Mouse (Mus musculus): ENCODE measurements at regions not wholly inside any gene's neighbourhood (a gene's known extent, or its start where the extent isn't known, plus 50 kb on each side); places are given as distances from the start of the nearest gene placed in this dataset.

- TF ChIP-seq GATA1 (IDR thresholded peaks at IDR 0.05; ENCODE audit: borderline replicate concordance, low read length) (no peak), FLI1 (IDR thresholded peaks at IDR 0.05; ENCODE audit: low read length) (no peak)
Observed at GRCm38 (mm10) chr17:7562940-7563339, 177.7 kb upstream of the Unc93a2 start.
